Comparison of ENCODE assay signal across 30 mouse cellular contexts in the genomic region with DNA sequence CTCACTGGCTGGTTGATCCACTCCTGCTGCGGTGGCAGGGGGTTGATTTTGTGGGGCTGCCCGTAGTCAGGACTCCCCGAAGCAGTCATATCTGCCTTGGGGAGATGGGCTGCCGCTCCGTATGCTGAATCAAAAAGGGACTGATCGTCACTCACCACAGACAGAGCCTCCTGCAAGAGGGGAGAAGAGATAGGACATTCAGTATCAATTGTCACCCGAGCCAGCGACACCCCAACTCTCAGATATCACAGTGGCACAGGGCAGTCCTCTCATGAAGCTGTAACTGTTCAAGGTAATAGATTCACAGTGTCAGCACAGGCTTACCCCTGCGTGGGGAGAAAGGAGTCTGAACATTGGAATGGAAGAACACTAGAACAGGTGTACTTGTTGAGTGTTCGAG.
DNase-seq lines count a peak whose midpoint lies in the region; ATAC-seq lines count a peak whose summit lies in the region.
"Had no signal": no experiment of that assay in that cellular context is flagged by ENCODE, and none has a peak within 500 bp of the region (broad histone marks: within the 10 kb centered on the region; RNA-seq: fewer than 3 reads in every experiment).

No protein-coding gene starts in this region.

- DNase-seq in liver, embryonic 11.5 days (ENCODE audit: low spot score), result no peak
- no peak for DNase-seq in ovary, postnatal 14 days (ENCODE audit: low spot score)
- no peak for DNase-seq in ovary, postnatal 10 days (ENCODE audit: low spot score)
- no peak for DNase-seq in kidney, postnatal 36 days
- DNase-seq: adrenal gland, adult 8-10 months; cerebellum, adult 11 months; cerebellum, adult 9-10 months; cerebellum, postnatal 36 days; embryo, embryonic 11 days; gastrocnemius, postnatal 25 days; heart, adult 2 months; kidney, adult 11 months; kidney, postnatal 14 days; left cerebral cortex, postnatal 4 days; lung, embryonic 14.5 days; lung, postnatal 14 days; right cerebral cortex, adult 18-20 months; spleen, adult 18-20 months; thymus, postnatal 25 days had no signal

- no peak overlapping the region for H3K4me3 ChIP-seq in brown adipose tissue, adult 24 weeks (ENCODE audit: insufficient read depth, low read depth, low read length)
- H3K4me3 ChIP-seq in liver, embryonic 11.5 days (ENCODE audit: low read depth, low read length), result no peak overlapping the region
- no peak overlapping the region for H3K4me3 ChIP-seq in liver, embryonic 16.5 days (ENCODE audit: low read depth, low read length)
- no peak overlapping the region for H3K4me3 ChIP-seq in hindbrain, embryonic 12.5 days
- H3K4me3 ChIP-seq: embryonic facial prominence, embryonic 12.5 days; heart, adult 2 months; heart, embryonic 12.5 days; hindbrain, embryonic 15.5 days; midbrain, embryonic 13.5 days had no signal

- H3K9me3 ChIP-seq in liver, embryonic 11.5 days (ENCODE audit: control insufficient read depth, low read length), result no peaks in the 10 kb centered on the region
- H3K9me3 ChIP-seq in liver, embryonic 16.5 days (replicated peaks; ENCODE audit: control insufficient read depth, low read length), result no peaks in the 10 kb centered on the region
- H3K9me3 ChIP-seq in hindbrain, embryonic 12.5 days (replicated peaks), result no peaks in the 10 kb centered on the region
- H3K9me3 ChIP-seq: embryonic facial prominence, embryonic 12.5 days; heart, embryonic 12.5 days; hindbrain, embryonic 15.5 days; midbrain, embryonic 13.5 days had no signal

- no peaks in the 10 kb centered on the region for H3K36me3 ChIP-seq in liver, embryonic 11.5 days (ENCODE audit: control insufficient read depth, insufficient read depth, low read length)
- no peaks in the 10 kb centered on the region for H3K36me3 ChIP-seq in liver, embryonic 16.5 days (ENCODE audit: control insufficient read depth, insufficient read depth)
- no peaks in the 10 kb centered on the region for H3K36me3 ChIP-seq in hindbrain, embryonic 12.5 days
- H3K36me3 ChIP-seq: hindbrain, embryonic 15.5 days; midbrain, embryonic 13.5 days had no signal

- H3K9ac ChIP-seq in liver, embryonic 11.5 days (ENCODE audit: low read depth, low read length), result no peak overlapping the region
- no peak overlapping the region for H3K9ac ChIP-seq in liver, embryonic 16.5 days (ENCODE audit: low read depth, low read length)
- H3K9ac ChIP-seq in hindbrain, embryonic 12.5 days, result no peak overlapping the region
- H3K9ac ChIP-seq: embryonic facial prominence, embryonic 12.5 days; heart, embryonic 12.5 days; hindbrain, embryonic 15.5 days; lung, embryonic 14.5 days; midbrain, embryonic 13.5 days had no signal

- H3K4me1 ChIP-seq in brown adipose tissue, adult 24 weeks (ENCODE audit: control insufficient read depth, insufficient read depth, insufficient read length, low read length), result peaks cover 36% of the 10 kb centered on the region
- H3K4me1 ChIP-seq in liver, embryonic 11.5 days (replicated peaks; ENCODE audit: control insufficient read depth, insufficient read depth, low read length), result peaks cover 10% of the 10 kb centered on the region; the same call in 1 of the 2 replicates
- H3K4me1 ChIP-seq in liver, embryonic 16.5 days (ENCODE audit: control insufficient read depth, low read depth, low read length), result peaks cover 3% of the 10 kb centered on the region
- H3K4me1 ChIP-seq in hindbrain, embryonic 12.5 days, result peaks cover 10% of the 10 kb centered on the region

- 56% methylated on average over 10 of the region's 10 CpGs for WGBS in liver, embryonic 11.5 days
- 35% methylated on average over 10 of the region's 10 CpGs for WGBS in liver, embryonic 16.5 days (ENCODE audit: insufficient replicate concordance)
- 90% methylated on average over 10 of the region's 10 CpGs for WGBS in hindbrain, embryonic 12.5 days

- H3K4me2 ChIP-seq in liver, embryonic 11.5 days, result no peak overlapping the region
- no peak overlapping the region for H3K4me2 ChIP-seq in liver, embryonic 16.5 days (ENCODE audit: low read depth, low read length)
- no peak overlapping the region for H3K4me2 ChIP-seq in hindbrain, embryonic 12.5 days (replicated peaks)
- H3K4me2 ChIP-seq: embryonic facial prominence, embryonic 12.5 days; heart, embryonic 12.5 days; hindbrain, embryonic 15.5 days; lung, embryonic 14.5 days; midbrain, embryonic 13.5 days had no signal

- 0 out of 2 replicates have a peak overlapping the region, but pooled peaks have one; percentile 2 for H3K27ac ChIP-seq in brown adipose tissue, adult 24 weeks (replicated peaks; ENCODE audit: low read depth, low read length)
- H3K27ac ChIP-seq in liver, embryonic 11.5 days (ENCODE audit: low read depth, low read length), result no peak overlapping the region
- no peak overlapping the region for H3K27ac ChIP-seq in liver, embryonic 16.5 days (ENCODE audit: low read length)
- no peak overlapping the region for H3K27ac ChIP-seq in hindbrain, embryonic 12.5 days
- H3K27ac ChIP-seq: embryonic facial prominence, embryonic 12.5 days; heart, adult 2 months; hindbrain, embryonic 15.5 days; midbrain, embryonic 13.5 days had no signal

- H3K27me3 ChIP-seq in liver, embryonic 11.5 days (replicated peaks; ENCODE audit: control insufficient read depth, insufficient read depth, low read length), result no peaks in the 10 kb centered on the region
- no peaks in the 10 kb centered on the region for H3K27me3 ChIP-seq in liver, embryonic 16.5 days (ENCODE audit: control insufficient read depth, insufficient read depth, low read depth, low read length)
- H3K27me3 ChIP-seq in hindbrain, embryonic 12.5 days, result no peaks in the 10 kb centered on the region
- H3K27me3 ChIP-seq: embryonic facial prominence, embryonic 12.5 days; heart, embryonic 12.5 days; hindbrain, embryonic 15.5 days had no signal

- peak; percentile 80 for ATAC-seq in liver, embryonic 11.5 days (replicated peaks; ENCODE audit: low FRiP score)
- peak; percentile 56 for ATAC-seq in liver, embryonic 16.5 days (ENCODE audit: low read depth)
- no peak for ATAC-seq in hindbrain, embryonic 12.5 days (ENCODE audit: low FRiP score)
- ATAC-seq: activated CD4-positive, CD25-positive, alpha-beta regulatory T cell, adult 4 months; CD4-positive, CD25-positive, alpha-beta regulatory T cell, adult 4 months; forebrain, embryonic 14.5 days; inflammation-experienced regulatory T-cells, adult 6 months; midbrain, embryonic 13.5 days had no signal
